Mouse (Mus musculus) lung, postnatal 14 days (tissue): Measurements from ENCODE around the gene Crmp1.

ENCODE experiments used
- DNase-seq: peaks from one replicate; pipeline ENCODE4 v3.0.0; 2021

The Crmp1 gene

GRCm38 (mm10) chr5:37241651-37242151 lies at the start of gene Crmp1:
TSS of gene Crmp1 (plus strand) at chr5:37241940.
- no peak for DNase-seq

GRCm38 (mm10) chr5:37196196-37196595 lies 45.5 kb upstream of the Crmp1 start:
- no peak for DNase-seq

DNA sequence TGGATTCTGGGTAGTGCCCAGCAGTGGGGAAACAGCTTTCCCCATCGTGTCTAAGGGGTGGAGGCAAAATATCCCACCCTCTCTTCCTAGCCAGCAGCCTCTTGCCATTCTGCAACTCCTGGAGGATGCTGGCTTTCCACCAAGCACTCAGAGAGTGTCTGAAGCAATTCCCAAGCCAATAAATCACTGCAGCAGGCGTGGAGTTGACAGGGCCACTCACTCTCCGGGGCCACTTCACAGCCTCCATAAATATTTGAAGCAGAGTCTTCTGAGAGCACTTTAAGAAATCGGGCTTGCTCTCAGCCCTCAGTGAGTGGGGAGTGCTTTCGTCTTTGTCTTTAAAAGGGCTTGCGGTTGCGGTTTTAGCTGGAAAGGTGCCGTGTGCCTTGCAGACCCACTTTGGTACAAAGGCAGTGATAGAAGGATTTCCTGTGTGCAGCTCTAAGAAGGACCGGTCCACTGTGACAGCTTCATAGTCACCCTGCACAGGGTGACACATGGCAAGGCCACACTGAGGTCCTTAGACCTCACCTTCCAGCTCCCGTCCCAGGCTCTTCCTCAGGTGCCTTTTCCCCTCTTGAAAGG lies 45.0 kb upstream of the Crmp1 start:
- peak; percentile 40 for DNase-seq

DNA sequence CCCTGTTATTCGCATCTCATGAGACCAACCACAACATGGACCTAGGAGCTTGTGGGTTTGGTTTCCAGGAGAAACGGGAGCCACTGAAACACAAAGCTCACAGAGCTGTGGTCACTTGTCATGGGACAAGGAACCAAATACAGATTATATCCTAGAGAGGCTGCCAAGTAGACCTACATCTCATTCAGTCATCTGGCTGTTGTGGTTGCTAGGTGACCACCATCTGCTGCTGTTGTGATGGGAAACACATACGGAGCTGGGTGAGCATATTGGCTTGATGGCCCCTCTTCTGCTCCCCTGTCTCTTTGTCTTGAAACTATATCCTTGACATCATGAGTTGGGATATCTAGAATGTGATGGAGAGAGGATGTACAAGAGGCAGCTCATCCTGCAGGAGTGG lies 44.3 kb upstream of the Crmp1 start:
- no peak for DNase-seq

GRCm38 (mm10) chr5:37198011-37198688 lies 43.6 kb upstream of the Crmp1 start:
- DNase-seq: no peak

DNA sequence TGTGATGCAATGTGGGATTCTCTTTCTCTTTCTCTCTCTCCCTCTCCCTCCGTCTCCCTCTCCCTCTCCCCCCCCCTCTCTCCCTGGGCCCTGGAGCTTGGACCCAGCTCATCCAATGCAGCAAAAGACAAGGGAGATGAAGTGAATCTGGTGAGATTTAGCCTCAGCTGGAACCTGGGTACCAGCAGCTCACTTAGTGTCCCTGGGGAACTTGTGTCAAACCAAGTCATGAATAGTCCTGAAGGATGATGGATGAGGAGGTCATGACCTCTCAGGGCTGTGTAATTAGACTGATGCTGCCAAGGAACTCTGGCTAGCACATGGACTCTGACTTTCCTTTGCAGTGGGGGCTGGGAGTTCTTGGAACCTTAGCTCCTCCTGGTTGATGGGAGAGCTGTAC lies 39.5 kb upstream of the Crmp1 start:
- DNase-seq: no peak

GRCm38 (mm10) chr5:37204886-37205285 lies 36.9 kb upstream of the Crmp1 start:
- no peak for DNase-seq

DNA sequence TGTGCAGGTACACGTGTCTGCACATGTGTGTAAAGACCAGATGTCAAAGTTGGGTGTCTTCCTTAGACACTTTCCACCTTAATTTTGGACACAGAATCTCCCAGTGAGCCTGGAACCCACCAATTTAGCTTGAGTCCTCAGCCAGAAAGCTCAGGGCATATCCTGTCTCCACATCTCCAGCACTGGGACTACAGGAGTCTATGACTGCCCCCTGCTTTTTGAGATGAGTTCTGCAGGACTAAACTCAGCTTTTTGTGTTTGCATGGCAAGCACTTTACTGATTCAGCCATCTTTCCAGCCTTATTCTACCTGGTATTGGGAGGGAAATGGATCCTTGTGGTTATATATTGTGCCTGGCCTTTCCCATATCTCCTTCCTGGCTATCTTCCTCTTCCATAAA lies 36.3 kb upstream of the Crmp1 start:
- DNase-seq: no peak

DNA sequence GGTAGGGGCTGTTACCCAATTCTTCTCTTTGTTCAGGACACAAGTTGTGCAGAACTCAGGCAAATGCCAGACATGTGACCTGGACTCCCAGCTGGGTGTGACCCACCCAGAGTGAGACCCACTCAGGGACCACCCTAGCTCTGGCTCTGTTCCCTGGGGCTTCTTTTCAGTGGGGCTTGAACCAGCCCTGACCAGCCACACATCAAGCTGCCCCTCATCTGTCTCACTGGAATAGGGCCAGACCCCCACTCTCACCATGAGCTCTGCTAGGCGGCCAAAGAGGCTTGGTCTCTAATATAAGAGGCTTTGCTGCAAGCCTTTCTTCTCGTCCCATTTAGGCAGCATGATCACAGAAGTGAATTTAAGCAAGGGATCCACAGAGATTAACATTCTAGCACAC lies 35.4 kb upstream of the Crmp1 start:
- DNase-seq: no peak

GRCm38 (mm10) chr5:37212938-37213708 lies 28.6 kb upstream of the Crmp1 start:
- DNase-seq: no peak

- DNase-seq: no peak
Observed at GRCm38 (mm10) chr5:37213709-37214103, 28.0 kb upstream of the Crmp1 start.

GRCm38 (mm10) chr5:37214614-37215013 lies 27.1 kb upstream of the Crmp1 start:
- DNase-seq: no peak

- no peak for DNase-seq
Observed at GRCm38 (mm10) chr5:37215276-37215675, 26.5 kb upstream of the Crmp1 start.

DNA sequence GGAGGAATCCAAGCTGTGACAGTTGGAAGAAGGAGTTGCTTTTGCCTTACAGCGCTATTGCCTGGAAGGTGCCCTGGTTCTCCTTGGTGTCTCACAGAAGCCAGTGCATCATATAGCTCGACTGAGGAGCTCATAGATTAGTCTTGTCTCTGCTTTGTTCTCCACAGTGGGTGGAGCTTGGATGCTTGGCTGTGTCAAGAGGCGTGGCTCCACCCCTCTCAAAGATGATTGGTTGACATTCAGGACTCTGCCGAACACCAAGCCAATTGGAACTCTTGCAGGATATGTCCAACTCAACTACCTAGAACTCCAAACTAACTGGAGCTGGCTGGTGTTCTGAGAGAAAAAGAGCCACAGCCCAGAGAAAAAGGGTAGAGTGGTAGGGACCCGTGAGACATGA lies 22.1 kb upstream of the Crmp1 start:
- no peak for DNase-seq

- DNase-seq: no peak
Observed at GRCm38 (mm10) chr5:37220575-37220974, 21.2 kb upstream of the Crmp1 start.

GRCm38 (mm10) chr5:37221563-37221962 lies 20.2 kb upstream of the Crmp1 start:
- no peak for DNase-seq

- DNase-seq: no peak
Observed at GRCm38 (mm10) chr5:37222316-37222715, 19.4 kb upstream of the Crmp1 start.

- no peak for DNase-seq
Observed at GRCm38 (mm10) chr5:37225708-37226107, 16.0 kb upstream of the Crmp1 start.

DNA sequence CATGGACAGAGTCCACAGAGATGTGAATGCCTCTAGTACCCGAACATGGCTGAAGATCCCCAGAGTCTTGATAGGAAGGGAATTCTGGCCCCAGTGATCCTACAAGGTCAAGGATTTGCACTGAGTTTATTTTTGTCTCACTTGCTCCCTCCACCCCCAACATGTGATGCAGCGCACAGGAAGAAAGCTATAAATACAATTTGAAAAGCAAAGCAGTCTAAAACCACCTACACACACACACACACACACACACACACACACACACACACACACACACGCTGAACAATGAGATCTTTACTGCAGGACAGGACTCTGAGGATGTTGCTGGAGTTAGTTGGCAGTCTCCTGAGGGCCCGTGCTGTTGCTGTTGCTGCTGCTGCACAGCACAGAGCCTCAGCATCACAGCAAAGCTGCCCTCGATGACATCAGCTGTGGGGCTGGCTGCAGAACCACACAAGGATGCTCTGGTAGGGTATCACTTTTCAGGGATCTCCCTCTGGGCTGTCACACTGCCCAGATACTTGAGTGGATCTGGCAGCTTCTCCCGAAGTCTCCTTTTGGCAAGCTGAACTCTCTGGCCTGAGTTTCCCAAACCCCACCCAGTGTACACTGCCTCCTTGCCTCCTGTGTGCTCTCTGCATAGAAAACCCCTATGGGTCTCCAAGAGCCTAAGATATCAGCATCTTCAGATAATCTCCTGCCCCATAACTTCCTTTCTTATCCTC lies 13.6 kb upstream of the Crmp1 start:
- DNase-seq: no peak

DNA sequence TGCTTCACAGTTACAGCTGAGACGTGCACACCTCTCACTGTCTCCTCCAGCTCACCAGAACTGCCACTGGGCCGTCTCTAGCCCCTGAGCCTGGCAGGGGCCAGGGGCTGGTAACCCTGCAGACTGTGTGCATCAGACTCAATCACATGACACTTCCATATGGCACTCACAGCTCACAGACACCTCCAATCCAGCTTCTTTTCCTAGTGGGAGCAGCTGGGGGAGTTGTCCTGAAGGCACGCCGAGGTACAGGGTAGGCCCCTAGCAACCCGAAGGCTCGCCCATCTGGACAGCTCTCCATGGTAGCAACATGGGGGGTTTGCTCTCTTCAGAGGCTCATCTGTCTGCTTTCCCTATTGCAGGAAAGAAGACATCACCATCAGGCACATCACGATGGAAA lies 12.8 kb upstream of the Crmp1 start:
- DNase-seq: no peak

GRCm38 (mm10) chr5:37233010-37233557 lies 8.7 kb upstream of the Crmp1 start:
- no peak for DNase-seq

DNA sequence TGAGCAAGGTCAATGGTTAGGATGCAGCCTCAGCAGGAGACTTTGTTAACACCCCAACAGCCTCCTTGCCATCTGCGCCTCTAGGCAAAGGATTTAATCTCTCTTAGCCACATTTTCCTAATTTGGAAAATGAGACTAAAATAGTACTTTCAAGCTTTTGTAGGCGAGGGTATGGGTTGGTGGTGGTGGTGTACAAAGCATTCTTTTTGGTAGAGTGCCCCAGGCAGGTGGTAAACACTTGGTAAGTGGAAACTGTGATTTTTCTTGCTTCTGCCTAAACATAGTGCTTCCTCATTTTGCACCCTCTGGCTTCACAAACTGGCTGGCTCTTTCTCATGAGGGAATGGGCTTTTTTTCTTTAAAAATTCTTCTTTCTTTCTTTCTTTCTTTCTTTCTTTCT lies 3.1 kb upstream of the Crmp1 start:
- DNase-seq: no peak

GRCm38 (mm10) chr5:37240550-37240949 lies 1.2 kb upstream of the Crmp1 start:
- DNase-seq: no peak
